Mouse (Mus musculus) MEL (cell line): ENCODE measurements at regions not wholly inside any gene's neighbourhood (a gene's known extent, or its start where the extent isn't known, plus 50 kb on each side); places are given as distances from the start of the nearest gene placed in this dataset.

ENCODE experiments used
- DNase-seq: peaks from one replicate; pipeline ENCODE4 v3.0.0; 2011; ENCODE audit warnings: low read depth, low spot score
- H3K27ac ChIP-seq: 2 replicates; pipeline ENCODE4 v1.5.1; 2012; ENCODE audit warnings: low read depth, mild to moderate bottlenecking, control low read depth, low read length, moderate library complexity; ENCODE audit not compliant: control insufficient read depth
- H3K27me3 ChIP-seq, 2 experiments: fragments of 150-350 bp in 1 of 2; sonication (generic) in 1 of 2; 2 replicates each; pipeline ENCODE4 v1.6.1; 2012; ENCODE audit warnings: low read length in 2 of 2, mild to moderate bottlenecking in 2 of 2, improper control_type of control experiment in 1 of 2, moderate library complexity in 1 of 2; ENCODE audit not compliant: insufficient read depth in 2 of 2, control insufficient read depth in 1 of 2
- H3K36me3 ChIP-seq, 2 experiments: 2 replicates each; pipeline ENCODE4 v1.6.1; 2012 to 2014; ENCODE audit warnings: low read length in 2 of 2, improper control_type of control experiment in 1 of 2, inconsistent platforms in 1 of 2, mild to moderate bottlenecking in 1 of 2; ENCODE audit not compliant: insufficient read depth in 2 of 2, control insufficient read depth in 1 of 2
- H3K4me1 ChIP-seq, 2 experiments: fragments of 150-350 bp in 1 of 2; sonication (generic) in 1 of 2; 2 replicates each; pipeline ENCODE4 v1.6.1; 2012; ENCODE audit warnings: low read length in 2 of 2, improper control_type of control experiment in 1 of 2, mild to moderate bottlenecking in 1 of 2; ENCODE audit not compliant: insufficient read depth in 2 of 2, control insufficient read depth in 1 of 2
- H3K4me3 ChIP-seq, 2 experiments: fragments of 150-350 bp in 1 of 2; sonication (generic) in 1 of 2; 2 replicates each; pipeline ENCODE4 v1.5.1; 2012; ENCODE audit warnings: low read depth in 2 of 2, low read length in 2 of 2, mild to moderate bottlenecking in 2 of 2, moderate library complexity in 2 of 2, control low read depth in 1 of 2, improper control_type of control experiment in 1 of 2; ENCODE audit not compliant: control insufficient read depth in 1 of 2, insufficient read depth in 1 of 2
- H3K79me2 ChIP-seq: 2 replicates; pipeline ENCODE4 v1.6.1; 2012; ENCODE audit warnings: mild to moderate bottlenecking, low read length, moderate library complexity; ENCODE audit not compliant: control insufficient read depth, poor library complexity, insufficient read depth
- H3K9ac ChIP-seq: 2 replicates; pipeline ENCODE4 v1.6.1; 2012; ENCODE audit warnings: low read depth, mild to moderate bottlenecking, control low read depth, low read length, moderate library complexity; ENCODE audit not compliant: control insufficient read depth, poor library complexity, severe bottlenecking
- H3K9me3 ChIP-seq: fragments of 150-350 bp; sonication (generic); replicated peaks from 2 replicates; pipeline ENCODE4 v1.6.1; 2012; ENCODE audit warnings: mild to moderate bottlenecking, low read length, improper control_type of control experiment, moderate library complexity; ENCODE audit not compliant: insufficient read depth
- CHD1 ChIP-seq: IDR thresholded peaks from 2 replicates; pipeline ENCODE4 v1.6.1; 2012; ENCODE audit warnings: low read depth, mild to moderate bottlenecking, inconsistent platforms, low read length, improper control_type of control experiment
- CHD2 ChIP-seq: IDR thresholded peaks from 2 replicates; pipeline ENCODE4 v1.6.1; 2011; ENCODE audit warnings: low read length, improper control_type of control experiment
- E2F4 ChIP-seq: IDR thresholded peaks from 2 replicates; pipeline ENCODE4 v1.6.1; 2011; ENCODE audit warnings: low read depth, low read length, improper control_type of control experiment, borderline replicate concordance
- EP300 ChIP-seq, 2 experiments: IDR thresholded peaks; 2 replicates each; pipeline ENCODE4 v1.6.1; 2011; ENCODE audit warnings: improper control_type of control experiment in 2 of 2, low read length in 2 of 2, low read depth in 1 of 2, mild to moderate bottlenecking in 1 of 2
- ETS1 ChIP-seq: IDR thresholded peaks from 2 replicates; pipeline ENCODE4 v1.6.1; 2012; ENCODE audit warnings: low read depth, mild to moderate bottlenecking, inconsistent platforms, low read length, improper control_type of control experiment, moderate library complexity
- GABPA ChIP-seq: IDR thresholded peaks from 2 replicates; pipeline ENCODE4 v1.6.1; 2012; ENCODE audit warnings: low read depth, mild to moderate bottlenecking, inconsistent platforms, low read length, improper control_type of control experiment, moderate library complexity
- GATA1 ChIP-seq: IDR thresholded peaks from 2 replicates; pipeline ENCODE4 v1.6.1; 2011; ENCODE audit warnings: low read depth, low read length, improper control_type of control experiment
- HCFC1 ChIP-seq: IDR thresholded peaks from 2 replicates; pipeline ENCODE4 v1.6.1; 2012; ENCODE audit warnings: low read depth, mild to moderate bottlenecking, inconsistent platforms, low read length, improper control_type of control experiment, moderate library complexity
- JUND ChIP-seq: IDR thresholded peaks from 2 replicates; pipeline ENCODE4 v1.6.1; 2011; ENCODE audit warnings: low read depth, mild to moderate bottlenecking, improper control_type of control experiment, low read length
- MAFK ChIP-seq: IDR thresholded peaks from 2 replicates; pipeline ENCODE4 v1.6.1; 2011; ENCODE audit warnings: low read depth, mild to moderate bottlenecking, low read length, improper control_type of control experiment, borderline replicate concordance
- MAZ ChIP-seq: IDR thresholded peaks from 2 replicates; pipeline ENCODE4 v1.6.1; 2012; ENCODE audit warnings: low read depth, mild to moderate bottlenecking, inconsistent platforms, low read length, improper control_type of control experiment
- MEF2A ChIP-seq: IDR thresholded peaks from 2 replicates; pipeline ENCODE4 v1.6.1; 2014; ENCODE audit warnings: low read depth, mild to moderate bottlenecking, inconsistent platforms, low read length, improper control_type of control experiment; ENCODE audit not compliant: poor library complexity, insufficient replicate concordance, severe bottlenecking; ENCODE audit errors: extremely low read depth
- MXI1 ChIP-seq: IDR thresholded peaks from 2 replicates; pipeline ENCODE4 v1.6.1; 2011; ENCODE audit warnings: mild to moderate bottlenecking, low read depth, low read length, improper control_type of control experiment
- MYB ChIP-seq: IDR thresholded peaks from 2 replicates; pipeline ENCODE4 v1.6.1; 2011; ENCODE audit warnings: mild to moderate bottlenecking, low read depth, low read length, improper control_type of control experiment
- MYC ChIP-seq: IDR thresholded peaks from 2 replicates; pipeline ENCODE4 v1.6.1; 2011; ENCODE audit warnings: low read depth, mild to moderate bottlenecking, low read length, improper control_type of control experiment, moderate library complexity
- POLR2A ChIP-seq, 2 experiments: IDR thresholded peaks; 2 replicates each; pipeline ENCODE4 v1.6.1; 2011 to 2012; ENCODE audit warnings: low read length in 2 of 2, mild to moderate bottlenecking in 2 of 2, control low read depth in 1 of 2, improper control_type of control experiment in 1 of 2, low read depth in 1 of 2, moderate library complexity in 1 of 2; ENCODE audit not compliant: control insufficient read depth in 1 of 2, insufficient read depth in 1 of 2, poor library complexity in 1 of 2
- POLR2AphosphoS2 ChIP-seq: IDR thresholded peaks from 2 replicates; pipeline ENCODE4 v1.6.1; 2011; ENCODE audit warnings: low read length, improper control_type of control experiment
- POLR2AphosphoS5 ChIP-seq: IDR thresholded peaks from 2 replicates; pipeline ENCODE4 v1.6.1; 2012; ENCODE audit warnings: low read depth, borderline replicate concordance, mild to moderate bottlenecking, inconsistent platforms, low read length, moderate library complexity, mixed read lengths
- RAD21 ChIP-seq: IDR thresholded peaks from 2 replicates; pipeline ENCODE4 v1.6.1; 2011; ENCODE audit warnings: mild to moderate bottlenecking, low read depth, low read length, improper control_type of control experiment
- TBP ChIP-seq: IDR thresholded peaks from 2 replicates; pipeline ENCODE4 v1.8.0; 2011; ENCODE audit warnings: low read depth, low read length, improper control_type of control experiment
- USF1 ChIP-seq: IDR thresholded peaks from 2 replicates; pipeline ENCODE4 v1.6.1; 2014; ENCODE audit warnings: low read depth, mild to moderate bottlenecking, inconsistent platforms, low read length, improper control_type of control experiment, moderate library complexity
- USF2 ChIP-seq, 2 experiments: IDR thresholded peaks; 2 replicates each; pipeline ENCODE4 v1.6.1; 2011 to 2012; ENCODE audit warnings: improper control_type of control experiment in 2 of 2, low read length in 2 of 2, borderline replicate concordance in 1 of 2, inconsistent platforms in 1 of 2, low read depth in 1 of 2, mild to moderate bottlenecking in 1 of 2; ENCODE audit not compliant: insufficient read depth in 1 of 2
- ZC3H11A ChIP-seq: IDR thresholded peaks from 2 replicates; pipeline ENCODE4 v1.6.1; 2012; ENCODE audit warnings: low read depth, mild to moderate bottlenecking, inconsistent platforms, low read length, improper control_type of control experiment
- ZKSCAN1 ChIP-seq: IDR thresholded peaks from 2 replicates; pipeline ENCODE4 v1.6.1; 2012; ENCODE audit warnings: low read depth, mild to moderate bottlenecking, inconsistent platforms, low read length, improper control_type of control experiment, moderate library complexity
- ZMIZ1 ChIP-seq: IDR thresholded peaks from 2 replicates; pipeline ENCODE4 v1.6.1; 2012; ENCODE audit warnings: low read depth, mild to moderate bottlenecking, inconsistent platforms, low read length, improper control_type of control experiment, moderate library complexity

DNA sequence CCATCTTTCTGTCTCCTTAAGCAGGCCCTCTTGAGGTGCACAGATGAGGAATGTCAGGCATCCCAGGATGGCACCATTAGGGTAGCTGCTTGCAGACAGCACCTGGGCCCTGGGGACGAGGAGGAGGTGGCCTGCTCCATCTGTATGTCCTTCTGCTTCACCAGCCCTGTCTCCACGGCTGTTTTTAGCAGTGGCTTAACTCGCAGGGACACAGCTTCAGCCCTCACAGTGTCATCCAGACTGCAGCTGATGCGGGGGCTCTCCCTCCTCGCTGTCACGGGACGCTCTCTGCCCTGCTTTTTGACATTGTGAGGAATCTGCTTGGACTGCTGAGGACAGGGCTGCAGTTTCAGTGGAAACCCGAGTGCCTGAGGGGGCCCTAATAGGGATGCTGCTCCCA is 146.8 kb downstream of the Mis18a start:
- H3K4me3 ChIP-seq = no peak overlapping the region
- TF ChIP-seq CHD2 (no peak), MAZ (no peak), POLR2AphosphoS5 (no peak), ZMIZ1 (no peak), USF1 (no peak), ZKSCAN1 (no peak), JUND (no peak), MEF2A (no peak), ETS1 (no peak), HCFC1 (no peak), EP300 (IDR thresholded peaks at IDR 0.05; ENCODE audit: low read depth in 1 of 2, low read length in 2 of 2) (no peak), GATA1 (no peak), TBP (no peak), RAD21 (no peak), MAFK (no peak), MYB (no peak), MXI1 (no peak), ZC3H11A (no peak), POLR2AphosphoS2 (no peak), CHD1 (no peak)
- H3K36me3 ChIP-seq = no peaks in the 10 kb centered on the region
- H3K27me3 ChIP-seq = no peaks in the 10 kb centered on the region
- H3K4me1 ChIP-seq = no peaks in the 10 kb centered on the region
- DNase-seq = no peak
- no peak overlapping the region for H3K9ac ChIP-seq
- no peaks in the 10 kb centered on the region for H3K9me3 ChIP-seq
- no peaks in the 10 kb centered on the region for H3K79me2 ChIP-seq
- H3K27ac ChIP-seq = no peak overlapping the region

DNA sequence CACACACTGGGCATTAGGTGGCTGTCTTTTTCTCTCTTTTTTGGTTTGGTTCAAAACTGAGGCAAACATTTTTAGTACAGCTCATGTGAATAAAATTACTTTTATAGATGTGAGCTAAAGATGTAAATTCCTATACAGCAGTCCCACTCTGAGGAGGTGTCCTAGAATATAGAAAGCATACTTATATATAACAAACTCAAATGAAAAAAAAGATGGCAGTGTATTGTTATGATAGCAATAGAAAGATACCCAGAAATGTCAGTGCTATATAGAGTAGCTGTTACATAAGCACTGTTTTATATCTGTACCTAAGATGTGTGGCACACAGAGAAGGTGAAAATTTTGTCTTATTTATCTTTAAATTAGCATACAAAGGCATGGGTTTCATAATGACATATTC is 156.1 kb downstream of the Mis18a start:
- TF ChIP-seq POLR2AphosphoS5 = no peak
- no peak for TF ChIP-seq MYC
- no peak for TF ChIP-seq POLR2A (IDR thresholded peaks at IDR 0.05; ENCODE audit: control insufficient read depth in 1 of 2, insufficient read depth in 1 of 2, low read depth in 1 of 2, low read length in 2 of 2, poor library complexity in 1 of 2)
- TF ChIP-seq CHD2 = no peak
- no peak for TF ChIP-seq USF2 (IDR thresholded peaks at IDR 0.05; ENCODE audit: borderline replicate concordance in 1 of 2, insufficient read depth in 1 of 2, low read depth in 1 of 2, low read length in 2 of 2)
- TF ChIP-seq USF1 = no peak
- TF ChIP-seq GATA1 = no peak
- no peak for TF ChIP-seq E2F4
- no peak for TF ChIP-seq GABPA
- no peak for TF ChIP-seq MEF2A
- TF ChIP-seq ZKSCAN1 = no peak
- no peak overlapping the region for H3K9ac ChIP-seq
- no peaks in the 10 kb centered on the region for H3K27me3 ChIP-seq
- H3K4me3 ChIP-seq = no peak overlapping the region
- no peak overlapping the region for H3K27ac ChIP-seq
- no peaks in the 10 kb centered on the region for H3K4me1 ChIP-seq
- H3K9me3 ChIP-seq = no peaks in the 10 kb centered on the region
- DNase-seq = no peak
- H3K79me2 ChIP-seq = no peaks in the 10 kb centered on the region
- no peaks in the 10 kb centered on the region for H3K36me3 ChIP-seq
